Mouse (Mus musculus): ENCODE data around the gene Slc47a2.

- TF ChIP-seq CTCF (conservative IDR thresholded peaks at IDR 0.05; ENCODE audit: low read length) (no peak), POU5F1 (IDR thresholded peaks at IDR 0.05; ENCODE audit: borderline replicate concordance, low read length) (no peak)
Measured at GRCm38 (mm10) chr11:61365938-61366337, 23.3 kb upstream of the Slc47a2 start.
